In the genomic region with DNA sequence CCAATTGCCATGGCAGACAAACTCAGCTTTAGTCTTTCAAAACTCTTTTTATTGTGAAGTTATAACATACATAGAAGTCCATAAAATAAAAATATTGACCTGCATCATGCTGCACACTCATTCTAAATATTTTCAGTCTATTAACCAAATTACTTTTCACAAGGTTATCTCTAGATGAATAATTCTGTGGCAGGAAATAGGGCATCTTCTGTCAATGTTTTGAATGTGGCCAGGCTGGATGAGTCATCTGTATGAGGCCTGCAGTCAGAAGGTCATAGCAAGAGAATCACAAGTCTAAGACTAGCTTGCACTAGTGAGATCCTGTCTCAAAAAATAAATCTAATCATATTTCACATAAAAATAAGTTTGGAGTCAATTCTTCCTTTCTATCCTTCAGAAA, we compare ENCODE assay signal across 20 mouse cellular contexts.
"Had no signal": no experiment of that assay in that cellular context is flagged by ENCODE, and none has a peak within 500 bp of the region (broad histone marks: within the 10 kb centered on the region; RNA-seq: fewer than 3 reads in every experiment).

No protein-coding gene starts in this region.

- H3K4me2 ChIP-seq: kidney, embryonic 15.5 days; limb, embryonic 12.5 days; limb, embryonic 15.5 days; liver, embryonic 11.5 days; liver, embryonic 15.5 days; lung, embryonic 15.5 days; midbrain, embryonic 13.5 days; neural tube, embryonic 13.5 days had no signal

- H3K4me3 ChIP-seq: kidney, embryonic 15.5 days; limb, embryonic 12.5 days; limb, embryonic 15.5 days; liver, embryonic 15.5 days; lung, embryonic 15.5 days; megakaryocyte, embryonic 14.5 days; midbrain, embryonic 10.5 days; midbrain, embryonic 13.5 days; myocyte; neural tube, embryonic 13.5 days had no signal

- H3K27ac ChIP-seq: kidney, embryonic 15.5 days; limb, embryonic 12.5 days; limb, embryonic 15.5 days; liver, embryonic 15.5 days; lung, embryonic 15.5 days; midbrain, embryonic 10.5 days; midbrain, embryonic 13.5 days; neural tube, embryonic 13.5 days had no signal

- DNase-seq: kidney, postnatal 10 days; kidney, postnatal 36 days; left cerebral cortex, postnatal 4 days; lung, adult 18-20 months; lung, postnatal 10 days; lung, postnatal 36 days; thymus, adult 18-20 months; thymus, postnatal 4 days had no signal

- ATAC-seq: midbrain, embryonic 13.5 days; midbrain, embryonic 16.5 days had no signal

- H3K27me3 ChIP-seq: kidney, embryonic 15.5 days; limb, embryonic 12.5 days; limb, embryonic 15.5 days; liver, embryonic 15.5 days; lung, embryonic 15.5 days; megakaryocyte, embryonic 14.5 days; midbrain, embryonic 13.5 days; neural tube, embryonic 13.5 days had no signal

- H3K4me1 ChIP-seq: kidney, embryonic 15.5 days; limb, embryonic 12.5 days; limb, embryonic 15.5 days; liver, embryonic 15.5 days; lung, embryonic 15.5 days; megakaryocyte, embryonic 14.5 days; midbrain, embryonic 10.5 days; midbrain, embryonic 13.5 days; neural tube, embryonic 13.5 days had no signal

- H3K9me3 ChIP-seq: kidney, embryonic 15.5 days; limb, embryonic 12.5 days; limb, embryonic 15.5 days; liver, embryonic 15.5 days; lung, embryonic 15.5 days; megakaryocyte, embryonic 14.5 days; midbrain, embryonic 10.5 days; midbrain, embryonic 13.5 days; neural tube, embryonic 13.5 days had no signal

- H3K9ac ChIP-seq: kidney, embryonic 15.5 days; limb, embryonic 12.5 days; limb, embryonic 15.5 days; liver, embryonic 15.5 days; lung, embryonic 15.5 days; midbrain, embryonic 13.5 days; neural tube, embryonic 13.5 days had no signal

- H3K36me3 ChIP-seq: kidney, embryonic 15.5 days; limb, embryonic 12.5 days; limb, embryonic 15.5 days; liver, embryonic 15.5 days; lung, embryonic 15.5 days; midbrain, embryonic 10.5 days; midbrain, embryonic 13.5 days; neural tube, embryonic 13.5 days had no signal
